Mouse (Mus musculus): ENCODE results near the gene Polr2j. TPM values are rescaled to one million over a fixed set of nuclear protein-coding genes. Genes with fewer than 3 reads are reported as not detected.
"Not testable (repeated sequence)": the region's sequence is repeated elsewhere in the genome, so short reads cannot be mapped to it uniquely, and the experiment has no call there.

Gene Polr2j
- total RNA-seq, 1 experiment from 2014 or later, result 158 TPM

- ATAC-seq (replicated peaks; ENCODE audit: low read depth, poor library complexity, severe bottlenecking), result no peak
Observed at GRCm38 (mm10) chr5:136155399-136155798, 39.0 kb downstream of the Polr2j start.

DNA sequence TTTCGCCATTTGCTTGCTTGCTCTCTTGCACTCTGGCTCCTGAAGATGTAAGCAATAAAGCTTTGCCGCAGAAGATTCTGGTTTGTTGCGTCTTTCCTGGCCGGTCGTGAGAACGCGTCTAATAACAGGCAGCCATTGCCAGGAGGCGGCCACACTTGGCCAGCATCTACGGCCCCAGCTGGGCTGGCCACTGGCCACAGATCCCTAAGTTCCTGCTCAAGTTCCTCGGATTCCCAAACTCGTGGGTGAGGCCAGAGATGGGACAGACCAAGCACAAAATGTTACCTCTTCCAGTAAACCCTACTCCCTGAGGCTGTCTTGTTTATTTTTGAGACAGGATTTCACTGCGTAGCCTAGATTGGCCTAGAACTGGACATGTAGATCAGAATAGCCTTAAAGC, 43.7 kb downstream of the Polr2j start:
- ATAC-seq (replicated peaks; ENCODE audit: low read depth, poor library complexity, severe bottlenecking), result not testable (repeated sequence)

- no peak for ATAC-seq (replicated peaks; ENCODE audit: low read depth, poor library complexity, severe bottlenecking)
Observed at GRCm38 (mm10) chr5:136163807-136164474, 47.5 kb downstream of the Polr2j start.

GRCm38 (mm10) chr5:136165246-136165645, 48.8 kb downstream of the Polr2j start:
- ATAC-seq (replicated peaks; ENCODE audit: low read depth, poor library complexity, severe bottlenecking), result no peak

GRCm38 (mm10) chr5:136167296-136167695, 50.9 kb downstream of the Polr2j start:
- ATAC-seq (replicated peaks; ENCODE audit: low read depth, poor library complexity, severe bottlenecking), result no peak

DNA sequence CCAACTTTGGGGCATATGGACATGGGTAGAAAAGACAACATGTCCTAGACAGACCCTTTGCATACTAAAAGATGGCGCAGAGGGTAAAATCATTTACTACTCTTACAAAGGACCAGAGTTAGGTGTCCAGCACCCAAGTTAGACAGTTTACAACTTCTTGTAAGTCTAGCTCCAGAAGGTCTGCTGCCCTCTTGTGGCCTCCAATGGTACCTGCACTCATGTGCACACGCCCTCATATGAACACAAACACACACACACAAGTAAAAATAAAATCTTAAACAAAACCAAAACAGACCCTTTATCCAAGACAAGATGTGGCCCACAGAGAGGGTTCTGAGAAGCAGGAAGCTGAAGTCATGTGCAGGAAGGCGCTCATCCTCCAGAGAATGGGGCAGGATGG, 51.6 kb downstream of the Polr2j start:
- ATAC-seq (replicated peaks; ENCODE audit: low read depth, poor library complexity, severe bottlenecking), result no peak

- ATAC-seq (replicated peaks; ENCODE audit: low read depth, poor library complexity, severe bottlenecking), result peak; percentile 12
Observed at GRCm38 (mm10) chr5:136169626-136170511, 53.4 kb downstream of the Polr2j start.

- peak; percentile 50 for ATAC-seq (replicated peaks; ENCODE audit: low read depth, poor library complexity, severe bottlenecking)
Observed at GRCm38 (mm10) chr5:136170512-136171362, 54.3 kb downstream of the Polr2j start, which contains the start of gene Orai2. Orai2 (minus strand) TSS chr5:136170713.

- peak; percentile 45 for ATAC-seq (replicated peaks; ENCODE audit: low read depth, poor library complexity, severe bottlenecking)
Observed at GRCm38 (mm10) chr5:136171363-136172341, 55.2 kb downstream of the Polr2j start.

Other genes with a start within 250 kb of the Polr2j start
- gene Hspb1, start 228.7 kb upstream of the Polr2j start, total RNA-seq (2017), result 0.46 and 1.4 TPM in 2 replicates
- 79.8 and 122 TPM in 2 replicates for gene Ywhag, start 182.0 kb upstream of the Polr2j start, total RNA-seq (2017)
- gene Ssc4d, start 142.1 kb upstream of the Polr2j start, total RNA-seq (2017), result 1.0 and 1.3 TPM in 2 replicates
- not detected in 2 replicates for gene Zp3, start 136.5 kb upstream of the Polr2j start, total RNA-seq (2017)
- 4.8 and 5.9 TPM in 2 replicates for gene Dtx2, start 121.8 kb upstream of the Polr2j start, total RNA-seq (2017)
- gene Upk3b, start 78.1 kb upstream of the Polr2j start, total RNA-seq (2017), result not detected in 2 replicates
- gene Upk3bl, start 62.1 kb upstream of the Polr2j start, total RNA-seq (2017), result not detected in 2 replicates
- gene Rasa4, start 32.7 kb upstream of the Polr2j start, total RNA-seq (2017), result 23.9 and 35.9 TPM in 2 replicates
- 48.9 and 57.0 TPM in 2 replicates for gene Lrwd1, start 19.4 kb downstream of the Polr2j start, total RNA-seq (2017)
- 11.8 and 14.3 TPM in 2 replicates for gene Alkbh4, start 19.5 kb downstream of the Polr2j start, total RNA-seq (2017)
- gene Orai2, start 54.1 kb downstream of the Polr2j start, total RNA-seq (2017), result 26.4 and 33.7 TPM in 2 replicates
- gene Prkrip1, start 82.3 kb downstream of the Polr2j start, total RNA-seq (2017), result 24.2 and 67.2 TPM in 2 replicates
- gene Sh2b2, start 129.9 kb downstream of the Polr2j start, total RNA-seq (2017), result 4.3 and 8.7 TPM in 2 replicates

Data from common myeloid progenitor, adult 5-6 weeks (primary cell).